Comparison of ENCODE assay signal across 11 mouse cellular contexts in the genomic region with DNA sequence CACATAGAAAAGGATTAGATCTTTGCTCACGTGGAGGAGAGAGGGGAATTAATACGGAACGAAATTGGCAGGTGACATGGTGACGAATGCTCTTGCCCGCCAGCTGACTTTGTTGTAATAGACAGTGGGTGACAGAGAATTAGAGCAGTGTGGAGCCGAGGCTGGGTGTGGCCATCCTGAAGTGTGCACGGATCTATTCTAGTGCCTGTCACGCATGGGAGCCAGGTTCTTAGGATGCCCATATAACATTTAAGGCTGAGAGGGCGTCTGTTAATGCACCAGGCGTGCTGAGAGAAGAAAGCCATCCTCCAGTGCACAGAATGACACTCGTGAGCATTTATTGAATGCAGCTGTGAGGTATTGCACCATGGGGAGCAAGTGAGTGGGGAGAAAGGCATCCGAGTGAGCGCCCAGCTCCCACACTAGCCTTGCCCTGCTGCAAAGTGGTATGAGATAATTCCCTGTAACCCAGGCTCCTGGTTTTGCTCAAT. TPM values are rescaled to one million over a fixed set of nuclear protein-coding genes. Genes with fewer than 3 reads are reported as not detected.
A peak's percentile ranks its signal among the peaks of the same experiment; 100 is the strongest.
DNase-seq lines count a peak whose midpoint lies in the region; ATAC-seq and TF ChIP-seq lines count a peak whose summit lies in the region.
"Had no signal": no experiment of that assay in that cellular context is flagged by ENCODE, and none has a peak within 500 bp of the region (broad histone marks: within the 10 kb centered on the region; RNA-seq: fewer than 3 reads in every experiment).

No protein-coding gene starts in this region.

- intact Hi-C loops in heart, adult 2 months (cut with DNase I): no loop called here

- no peaks in the 10 kb centered on the region for H3K36me3 ChIP-seq in heart, embryonic 14.5 days (ENCODE audit: control insufficient read depth, insufficient read depth, low read length)
- H3K36me3 ChIP-seq in heart, adult 2 months (ENCODE audit: control insufficient read depth, insufficient read depth, low read length): no peaks in the 10 kb centered on the region
- no peaks in the 10 kb centered on the region for H3K36me3 ChIP-seq in hindbrain, embryonic 15.5 days

- no peaks in the 10 kb centered on the region for H3K79me2 ChIP-seq in heart, adult 2 months (replicated peaks; ENCODE audit: control insufficient read depth, insufficient read depth, low read length)

- H3K4me2 ChIP-seq in heart, embryonic 14.5 days (ENCODE audit: low read length): peak overlapping the region; percentile 53
- H3K4me2 ChIP-seq in hindbrain, embryonic 15.5 days: peak overlapping the region; percentile 40

- H3K27me3 ChIP-seq in cerebellum, adult 2 months (ENCODE audit: control insufficient read depth, insufficient read depth, low read length): no peaks in the 10 kb centered on the region
- H3K27me3 ChIP-seq in heart, embryonic 14.5 days (ENCODE audit: control insufficient read depth, insufficient read depth, low read length): no peaks in the 10 kb centered on the region
- no peaks in the 10 kb centered on the region for H3K27me3 ChIP-seq in heart, adult 2 months (ENCODE audit: control insufficient read depth, insufficient read depth, low read length)
- no peaks in the 10 kb centered on the region for H3K27me3 ChIP-seq in hindbrain, embryonic 15.5 days
- H3K27me3 ChIP-seq: megakaryocyte, embryonic 14.5 days had no signal

- 0 out of 2 replicates have a peak overlapping the region, but pooled peaks have one; percentile 34 for H3K9ac ChIP-seq in heart, embryonic 14.5 days (ENCODE audit: low read length)
- H3K9ac ChIP-seq in heart, adult 2 months (ENCODE audit: low read depth, low read length): no peak overlapping the region
- H3K9ac ChIP-seq in hindbrain, embryonic 15.5 days: no peak overlapping the region

- H3K4me1 ChIP-seq in cerebellum, adult 2 months (ENCODE audit: control insufficient read depth, insufficient read depth, low read length): no peaks in the 10 kb centered on the region; the same call in 1 of the 2 replicates
- H3K4me1 ChIP-seq in heart, embryonic 14.5 days (ENCODE audit: control insufficient read depth in 2 of 2, insufficient read depth in 2 of 2, low read length in 2 of 2): peaks cover 5 to 6% of the 10 kb centered on the region in 2 experiments; a peak in 3 of 4 replicates
- H3K4me1 ChIP-seq in heart, adult 2 months (ENCODE audit: control insufficient read depth, insufficient read depth, low read length): no peaks in the 10 kb centered on the region
- H3K4me1 ChIP-seq in hindbrain, embryonic 15.5 days (replicated peaks): peaks cover 8% of the 10 kb centered on the region
- H3K4me1 ChIP-seq: megakaryocyte, embryonic 14.5 days had no signal

- TF ChIP-seq CTCF in cerebellum, adult 2 months (IDR thresholded peaks at IDR 0.05; ENCODE audit: borderline replicate concordance, insufficient read depth, low read depth, low read length): no peak
- TF ChIP-seq CTCF in heart, adult 2 months (IDR thresholded peaks at IDR 0.05): no peak

- TF ChIP-seq POLR2A in cerebellum, adult 2 months (IDR thresholded peaks at IDR 0.05; ENCODE audit: borderline replicate concordance, insufficient read depth, low read length): no peak
- no peak for TF ChIP-seq POLR2A in heart, adult 2 months (IDR thresholded peaks at IDR 0.05; ENCODE audit: insufficient read depth, low read depth, low read length)

- 35% methylated on average over 13 of the region's 13 CpGs for WGBS in cerebellum, adult 2 months
- WGBS in heart, embryonic 14.5 days: 30% methylated on average over 13 of the region's 13 CpGs
- 44% methylated on average over 13 of the region's 13 CpGs for WGBS in heart, adult 2 months
- 52% methylated on average over 13 of the region's 13 CpGs for WGBS in hindbrain, embryonic 15.5 days

- TF ChIP-seq EP300 in heart, adult 2 months (IDR thresholded peaks at IDR 0.05; ENCODE audit: insufficient read depth, low read depth, low read length): no peak

- peak; percentile 47 to 55 for DNase-seq in cerebellum, postnatal 10 days
- DNase-seq in cerebellum, adult 2 months: no peak
- DNase-seq in heart, adult 2 months: no peak
- DNase-seq in MN1 (ENCODE audit: low spot score): peak; percentile 91
- DNase-seq in right cerebral cortex, postnatal 25 days: no peak
- no peak for DNase-seq in thymus, postnatal 14 days
- DNase-seq: kidney, postnatal 10 days; lung, adult 2 months had no signal

- H3K9me3 ChIP-seq in heart, embryonic 14.5 days (ENCODE audit: control insufficient read depth, low read length): no peaks in the 10 kb centered on the region
- H3K9me3 ChIP-seq in hindbrain, embryonic 15.5 days: no peaks in the 10 kb centered on the region
- H3K9me3 ChIP-seq: megakaryocyte, embryonic 14.5 days had no signal

- H3K4me3 ChIP-seq in cerebellum, adult 2 months (replicated peaks; ENCODE audit: insufficient read depth, low read depth, low read length): no peak overlapping the region
- peak overlapping the region; percentile 11 to 17; a peak in 2 of 4 replicates for H3K4me3 ChIP-seq in heart, embryonic 14.5 days (ENCODE audit: control insufficient read depth in 1 of 2, insufficient read depth in 1 of 2, low read depth in 1 of 2, low read length in 2 of 2)
- no peak overlapping the region for H3K4me3 ChIP-seq in heart, adult 2 months
- no peak overlapping the region for H3K4me3 ChIP-seq in hindbrain, embryonic 15.5 days
- H3K4me3 ChIP-seq: megakaryocyte, embryonic 14.5 days had no signal

- peak; percentile 61; the same call in 1 of the 2 replicates for ATAC-seq in heart, embryonic 14.5 days (ENCODE audit: insufficient number of reproducible peaks, insufficient read depth, low FRiP score, low read depth)
- ATAC-seq in hindbrain, embryonic 15.5 days (ENCODE audit: low FRiP score, low read depth): peak; percentile 58; the same call in 1 of the 2 replicates

- H3K27ac ChIP-seq in cerebellum, adult 2 months (ENCODE audit: insufficient read depth, low read length): no peak overlapping the region
- H3K27ac ChIP-seq in heart, embryonic 14.5 days (replicated peaks in 1 of 2; ENCODE audit: control insufficient read depth in 1 of 2, insufficient read depth in 1 of 2, low read depth in 2 of 2, low read length in 2 of 2): peak overlapping the region; percentile 69 to 77
- no peak overlapping the region for H3K27ac ChIP-seq in heart, adult 2 months
- H3K27ac ChIP-seq in hindbrain, embryonic 15.5 days (replicated peaks): peak overlapping the region; percentile 45

RNA-seq across cellular contexts. Expression of gene Sv2c, which starts 48.3 kb away (rescaled TPM):
- polyA plus RNA-seq in cerebellum, adult 2 months (2012; rRNA removed): 44.9 and 47.3 TPM in 2 replicates
- polyA plus RNA-seq in heart, embryonic 14.5 days (2014; fragmentation: Nextera tagmentation; extraction: Ambion mirVana): 1.2 and 1.4 TPM in 2 replicates
- under 1 TPM; 0.23 to 0.48 TPM for total RNA-seq in heart, adult 2 months (2021)
- 0.41 and 0.44 TPM in 2 replicates for polyA plus RNA-seq in heart, adult 2 months (2012; rRNA removed)
- 30.2 and 31.6 TPM in 2 replicates for polyA plus RNA-seq in hindbrain, embryonic 15.5 days (2015; fragmentation: Nextera tagmentation; extraction: Ambion mirVana)

Comparison
In these comparisons a context has a peak if more than half of its experiments do, and no peak if none do; other contexts are left out.
1. DNase-seq: peak in cerebellum, postnatal 10 days (2 of 2) and MN1 (single experiment); none in cerebellum, adult 2 months (0 of 2), heart, adult 2 months (0 of 2), right cerebral cortex, postnatal 25 days (single experiment) and thymus, postnatal 14 days (single experiment).
2. H3K27ac ChIP-seq: peak in heart, embryonic 14.5 days (2 of 2) and hindbrain, embryonic 15.5 days (single experiment); none in cerebellum, adult 2 months (single experiment) and heart, adult 2 months (single experiment).
3. H3K4me3 ChIP-seq: peak in heart, embryonic 14.5 days (2 of 2); none in cerebellum, adult 2 months (single experiment), heart, adult 2 months (single experiment) and hindbrain, embryonic 15.5 days (single experiment).
4. RNA of gene Sv2c, which starts 48.3 kb away (polyA plus RNA-seq): 44.9 to 47.3 TPM in cerebellum, adult 2 months and 30.2 to 31.6 TPM in hindbrain, embryonic 15.5 days; 1.2 to 1.4 TPM in heart, embryonic 14.5 days and 0.41 to 0.44 TPM in heart, adult 2 months; every median in the first group is over 10 times any median in the second.